Mouse (Mus musculus) neural tube, embryonic 11.5 days (tissue): ENCODE measurements around the gene Slc22a20. TPM values are rescaled to one million over a fixed set of nuclear protein-coding genes. Genes with fewer than 3 reads are reported as not detected.

Experiments
- ATAC-seq: fragments of 200-750 bp; cut with Nextera tagmentation; 2 replicates; pipeline ENCODE4 v1.8.0; 2017; ENCODE audit warnings: moderate number of reproducible peaks, mild to moderate bottlenecking, moderate TSS enrichment, moderate library complexity; ENCODE audit not compliant: insufficient read depth, low FRiP score, low TSS enrichment
- DNase-seq: peaks from one replicate; pipeline ENCODE4 v3.0.0-alpha.2; 2015; ENCODE audit warnings: low spot score
- H3K27ac ChIP-seq: fragments of 300-500 bp; sonication (generic); 2 replicates; pipeline ENCODE4 v1.5.1; 2014; ENCODE audit warnings: low read depth, mild to moderate bottlenecking, low read length
- H3K27me3 ChIP-seq: fragments of 300-500 bp; sonication (generic); 2 replicates; pipeline ENCODE4 v1.6.1; 2014; ENCODE audit warnings: mild to moderate bottlenecking, low read length, mixed read lengths; ENCODE audit not compliant: control insufficient read depth, insufficient read depth
- H3K36me3 ChIP-seq: fragments of 300-500 bp; sonication (generic); 2 replicates; pipeline ENCODE4 v1.6.1; 2014; ENCODE audit warnings: mild to moderate bottlenecking, low read length, moderate library complexity, mixed read lengths; ENCODE audit not compliant: control insufficient read depth, insufficient read depth
- H3K4me1 ChIP-seq: fragments of 300-500 bp; sonication (generic); 2 replicates; pipeline ENCODE4 v1.6.1; 2014; ENCODE audit warnings: low read length, mixed read lengths; ENCODE audit not compliant: control insufficient read depth, insufficient read depth
- H3K4me2 ChIP-seq: fragments of 300-500 bp; sonication (generic); 2 replicates; pipeline ENCODE4 v1.6.1; 2014; ENCODE audit warnings: low read depth, mild to moderate bottlenecking, moderate library complexity
- H3K4me3 ChIP-seq: fragments of 300-500 bp; sonication (generic); 2 replicates; pipeline ENCODE4 v1.5.1; 2014; ENCODE audit warnings: low read depth, low read length
- H3K9ac ChIP-seq: fragments of 300-500 bp; sonication (generic); 2 replicates; pipeline ENCODE4 v1.6.1; 2014; ENCODE audit warnings: mild to moderate bottlenecking, low read length
- H3K9me3 ChIP-seq: fragments of 300-500 bp; sonication (generic); 2 replicates; pipeline ENCODE4 v1.6.1; 2016; ENCODE audit warnings: low read length; ENCODE audit not compliant: control insufficient read depth
- WGBS: fragments of 180-500 bp; shearing (Covaris S2); extraction: QIAGEN DNeasy Blood & Tissue Kit; methylation state at CpG from one replicate; pipeline ENCODE4 v1.1.7; 2014; 5-methylcytosine and 5-hydroxymethylcytosine counted together
- polyA plus RNA-seq: library from polyadenylated mRNA; unstranded; fragments of >200 nt; fragmentation: Nextera tagmentation; extraction: Ambion mirVana; gene quantifications from 2 replicates; pipeline ENCODE4 v1.2.1, GENCODE M21; 2014

The Slc22a20 gene
- polyA plus RNA-seq, 1 experiment from 2014 or later, result not detected

DNA sequence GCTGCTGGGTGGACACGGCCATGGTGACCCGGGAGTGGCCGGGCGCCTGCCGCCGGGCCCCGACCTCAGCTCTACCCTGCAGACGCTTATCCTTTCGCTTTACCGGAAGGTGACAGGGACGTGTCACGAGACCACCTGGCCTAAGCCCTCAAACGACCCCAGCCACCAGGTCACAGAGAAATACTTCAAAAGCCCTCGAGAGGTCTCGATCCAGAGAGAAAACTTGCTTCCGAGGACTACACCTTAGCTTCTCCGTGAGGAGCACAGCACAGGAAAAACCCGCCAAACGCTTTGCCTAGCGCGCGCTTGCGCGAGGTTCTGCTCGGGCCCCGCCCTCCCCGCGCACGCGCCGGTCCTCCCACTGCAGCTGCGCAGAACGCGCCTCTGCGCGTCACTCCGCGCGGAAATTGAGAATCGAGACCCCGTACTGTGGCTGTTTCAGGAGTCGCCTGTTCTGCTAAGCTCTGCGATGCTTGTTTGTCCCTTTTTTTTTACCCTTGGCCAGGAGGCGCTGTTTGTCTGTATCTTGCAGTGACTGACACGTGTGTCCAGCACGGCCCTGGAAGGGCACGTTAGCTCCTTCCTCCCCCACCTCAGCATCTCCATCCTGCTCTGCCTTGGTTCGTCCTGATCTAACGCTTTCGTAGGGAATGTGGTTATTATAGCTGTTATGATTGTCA, 21.9 kb downstream of the Slc22a20 start, which contains the start of gene Pola2:
Gene Pola2 (minus strand): TSS at position 320 of the 680 bp plus-strand sequence.
- ATAC-seq, result peak; percentile 72
- no peaks in the 10 kb centered on the region for H3K27me3 ChIP-seq
- peak within 1 kb of the TSS; percentile 62 for H3K4me3 ChIP-seq
- WGBS, result under 1% methylated on average over 50 of the region's 50 CpGs
- no peaks in the 10 kb centered on the region for H3K36me3 ChIP-seq
- H3K9ac ChIP-seq, result peak within 1 kb of the TSS; percentile 71
- H3K9me3 ChIP-seq, result no peaks in the 10 kb centered on the region
- peak; percentile 91 for DNase-seq
- peak within 1 kb of the TSS; percentile 71 for H3K4me2 ChIP-seq
- H3K27ac ChIP-seq, result 0 out of 2 replicates have a peak within 1 kb of the TSS, but pooled peaks have one; percentile 34
- peaks cover 8% of the 10 kb centered on the region for H3K4me1 ChIP-seq

DNA sequence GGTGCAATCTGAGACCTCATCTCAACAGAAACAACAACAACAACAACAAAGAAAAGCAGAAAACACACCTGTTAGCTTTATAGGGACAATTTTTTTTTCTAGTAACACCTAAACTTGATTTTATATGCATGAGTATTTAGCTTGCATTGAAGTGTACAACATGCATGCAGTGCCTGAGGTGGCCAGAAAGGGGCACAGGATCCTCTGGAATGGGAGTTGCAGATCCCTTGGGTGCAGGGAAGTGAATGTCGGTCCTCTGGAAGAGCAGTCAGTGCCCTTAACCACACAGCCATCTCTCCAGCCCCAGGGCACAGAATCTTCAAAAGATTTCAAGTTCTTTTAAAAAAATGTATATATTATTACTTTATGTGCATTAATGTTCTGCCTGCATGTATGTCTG, 23.3 kb downstream of the Slc22a20 start:
- 27% methylated on average over 1 of the region's 1 CpGs for WGBS
- peak overlapping the region; percentile 62 for H3K4me3 ChIP-seq
- H3K36me3 ChIP-seq, result no peaks in the 10 kb centered on the region
- no peak overlapping the region for H3K9ac ChIP-seq
- H3K27me3 ChIP-seq, result no peaks in the 10 kb centered on the region
- ATAC-seq (no peak), DNase-seq (no peak)
- H3K4me1 ChIP-seq, result peaks cover 8% of the 10 kb centered on the region
- no peaks in the 10 kb centered on the region for H3K9me3 ChIP-seq
- H3K4me2 ChIP-seq, result peak overlapping the region; percentile 71
- no peak overlapping the region for H3K27ac ChIP-seq

DNA sequence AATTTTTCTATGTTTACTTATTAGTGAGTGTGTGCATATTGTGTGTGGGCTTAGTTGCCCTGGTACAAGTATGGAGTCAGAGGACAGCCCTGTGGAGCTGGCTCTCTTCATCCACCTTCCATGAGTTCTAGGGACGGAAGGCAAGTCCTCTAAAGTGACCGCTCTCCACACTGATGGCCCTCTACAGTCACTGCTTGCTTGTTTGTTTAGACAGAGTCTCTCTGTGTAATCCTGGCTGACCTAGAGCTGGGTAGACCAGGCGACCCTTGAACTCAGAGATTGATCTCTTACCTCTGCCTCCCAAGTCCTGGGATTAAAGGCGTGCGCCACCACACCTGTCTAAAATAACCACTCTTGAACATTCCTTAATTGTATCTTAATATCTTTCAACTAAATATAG, 28.6 kb downstream of the Slc22a20 start:
- ATAC-seq (no peak), DNase-seq (no peak)
- Histone ChIP-seq H3K27me3 (no peaks in the 10 kb centered on the region), H3K4me1 (no peaks in the 10 kb centered on the region), H3K4me2 (no peak overlapping the region), H3K27ac (no peak overlapping the region), H3K9me3 (no peaks in the 10 kb centered on the region), H3K4me3 (no peak overlapping the region), H3K9ac (no peak overlapping the region), H3K36me3 (no peaks in the 10 kb centered on the region)
- 95% methylated on average over 5 of the region's 5 CpGs for WGBS

DNA sequence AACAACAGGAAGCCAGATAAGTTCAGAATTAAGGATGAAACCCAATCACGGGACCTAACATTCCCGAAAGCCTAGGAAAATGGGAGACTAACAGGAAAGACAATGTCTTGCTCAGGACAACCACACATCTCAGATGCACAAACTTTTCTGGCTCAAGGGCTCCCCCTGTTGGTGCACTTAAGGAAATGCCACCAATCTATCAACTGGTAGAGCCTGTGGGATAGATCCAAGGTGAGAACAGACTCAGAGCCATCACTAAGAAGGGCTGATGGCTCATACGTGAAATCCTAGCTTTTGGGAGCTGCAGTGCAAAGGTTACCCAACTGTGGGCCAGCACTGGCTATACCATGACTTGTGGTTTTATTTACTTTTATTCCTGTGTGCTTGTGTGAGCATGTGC, 29.3 kb downstream of the Slc22a20 start:
- Histone ChIP-seq H3K36me3 (0 out of 2 replicates have a peak, but pooled peaks cover 3% of the 10 kb centered on the region), H3K9ac (no peak overlapping the region), H3K4me1 (no peaks in the 10 kb centered on the region), H3K27ac (no peak overlapping the region), H3K4me2 (no peak overlapping the region), H3K9me3 (no peaks in the 10 kb centered on the region), H3K4me3 (no peak overlapping the region), H3K27me3 (no peaks in the 10 kb centered on the region)
- no peak for ATAC-seq
- DNase-seq, result peak; percentile 69
- WGBS, result 35% methylated on average over 3 of the region's 3 CpGs

DNA sequence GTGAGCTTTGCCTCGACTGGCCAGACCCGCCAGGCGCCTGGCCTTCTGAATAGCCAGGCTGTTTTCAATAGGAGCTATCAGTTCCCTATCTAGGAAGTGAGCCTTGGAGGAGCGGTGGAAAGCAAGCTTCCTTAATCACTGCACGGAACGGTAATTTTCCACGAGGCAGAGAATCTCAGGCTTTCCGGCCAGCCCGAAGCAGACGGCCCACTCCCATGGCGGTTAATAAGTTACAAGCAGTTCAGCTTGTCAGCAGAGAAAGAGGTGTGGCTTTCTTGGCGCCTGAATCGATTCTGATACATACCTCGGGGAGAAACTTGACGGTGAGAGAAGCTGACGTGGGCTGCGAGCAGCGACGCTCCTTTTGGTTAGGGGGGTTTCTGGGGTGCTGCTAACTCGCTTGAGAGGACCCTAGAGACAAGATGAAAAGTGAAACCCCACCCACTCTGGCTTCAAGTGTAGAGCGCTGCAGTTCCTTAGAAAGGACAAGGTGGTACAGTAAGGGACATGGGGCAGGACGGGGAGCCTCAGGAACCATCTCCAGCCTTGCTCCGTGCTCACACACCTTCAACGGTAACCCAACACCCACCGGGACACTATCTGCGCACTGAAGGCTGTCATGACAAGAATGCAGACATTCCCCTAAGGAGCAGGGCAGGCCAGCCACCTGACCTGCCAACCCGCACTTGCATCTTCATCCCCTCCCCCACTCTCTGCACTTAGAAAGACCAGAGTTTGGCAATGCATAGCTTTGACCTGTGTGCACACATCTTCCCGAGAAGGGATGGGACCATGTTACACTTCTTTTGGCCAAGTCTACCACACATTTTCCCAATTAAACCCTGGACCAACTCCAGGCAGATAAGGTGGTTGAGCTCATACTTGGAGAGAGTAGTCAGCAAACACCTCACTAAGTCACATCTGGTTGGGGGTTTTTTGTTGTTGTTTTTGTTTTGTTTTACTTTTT, 30.0 kb downstream of the Slc22a20 start:
- Histone ChIP-seq H3K4me1 (no peaks in the 10 kb centered on the region), H3K27me3 (no peaks in the 10 kb centered on the region), H3K27ac (no peak overlapping the region), H3K4me2 (no peak overlapping the region), H3K36me3 (0 out of 2 replicates have a peak, but pooled peaks cover 3% of the 10 kb centered on the region), H3K9ac (no peak overlapping the region), H3K4me3 (no peak overlapping the region), H3K9me3 (no peaks in the 10 kb centered on the region)
- ATAC-seq, result no peak
- no peak for DNase-seq
- 86% methylated on average over 28 of the region's 28 CpGs for WGBS

DNA sequence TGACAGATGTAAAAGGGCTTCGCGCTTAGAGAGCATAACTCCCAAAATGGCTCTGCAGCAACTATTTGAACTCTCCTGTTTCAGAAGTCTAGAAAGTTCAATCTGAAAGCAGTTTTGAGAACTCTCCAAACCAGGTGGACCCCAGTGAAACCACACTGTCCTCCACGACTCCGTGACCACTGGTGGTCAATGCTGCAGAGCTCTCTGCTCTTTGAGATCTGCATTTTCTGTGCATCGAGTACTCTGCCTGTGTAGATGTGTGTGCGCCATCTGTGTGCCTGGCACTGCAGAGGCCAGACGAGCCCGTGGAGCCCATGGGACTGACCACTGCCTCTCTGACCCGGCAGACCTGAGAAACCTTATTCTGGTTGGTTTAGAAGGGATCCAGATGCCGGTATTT, 31.0 kb downstream of the Slc22a20 start:
- 93% methylated on average over 10 of the region's 10 CpGs for WGBS
- Histone ChIP-seq H3K4me1 (no peaks in the 10 kb centered on the region), H3K36me3 (0 out of 2 replicates have a peak, but pooled peaks cover 3% of the 10 kb centered on the region), H3K9me3 (no peaks in the 10 kb centered on the region), H3K27me3 (no peaks in the 10 kb centered on the region), H3K4me2 (no peak overlapping the region), H3K4me3 (no peak overlapping the region), H3K9ac (no peak overlapping the region), H3K27ac (no peak overlapping the region)
- ATAC-seq, result no peak
- no peak for DNase-seq

DNA sequence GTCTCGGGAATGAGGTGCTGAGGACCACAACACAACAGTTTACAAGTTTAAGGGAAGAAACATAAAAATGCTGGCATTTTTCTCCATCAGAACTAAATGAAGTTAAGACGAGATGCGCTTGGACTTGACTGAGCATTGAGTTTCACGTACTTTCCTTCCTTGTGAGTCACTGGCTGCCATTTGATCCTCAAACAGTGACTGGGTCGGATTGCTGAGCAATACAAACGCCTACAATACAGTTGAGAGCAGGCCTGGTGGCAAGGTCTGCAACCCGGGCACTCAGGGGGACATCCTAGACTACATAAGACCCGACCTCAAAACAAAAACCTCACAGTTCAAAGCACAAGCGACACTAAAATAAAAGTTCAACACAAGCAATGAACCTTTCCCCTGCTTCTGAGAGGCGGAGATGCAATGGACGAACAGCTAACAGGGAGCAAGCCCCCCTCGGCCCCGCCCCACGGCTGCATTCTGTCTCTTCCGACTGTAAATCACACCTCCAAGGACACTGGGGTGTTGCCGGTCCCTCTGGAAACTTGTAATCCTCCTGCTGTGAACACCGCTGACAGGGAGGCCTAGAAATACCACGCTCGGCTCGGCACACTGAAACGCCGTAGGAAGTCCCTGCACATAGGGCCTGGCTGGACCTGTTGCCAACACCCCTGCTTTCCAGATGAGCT, 31.8 kb downstream of the Slc22a20 start:
- Histone ChIP-seq H3K4me1 (no peaks in the 10 kb centered on the region), H3K36me3 (peaks cover 5% of the 10 kb centered on the region; the same call in 1 of the 2 replicates), H3K9ac (no peak overlapping the region), H3K27ac (no peak overlapping the region), H3K27me3 (no peaks in the 10 kb centered on the region), H3K4me2 (no peak overlapping the region), H3K4me3 (no peak overlapping the region), H3K9me3 (no peaks in the 10 kb centered on the region)
- DNase-seq (no peak), ATAC-seq (no peak)
- 71% methylated on average over 22 of the region's 22 CpGs for WGBS

DNA sequence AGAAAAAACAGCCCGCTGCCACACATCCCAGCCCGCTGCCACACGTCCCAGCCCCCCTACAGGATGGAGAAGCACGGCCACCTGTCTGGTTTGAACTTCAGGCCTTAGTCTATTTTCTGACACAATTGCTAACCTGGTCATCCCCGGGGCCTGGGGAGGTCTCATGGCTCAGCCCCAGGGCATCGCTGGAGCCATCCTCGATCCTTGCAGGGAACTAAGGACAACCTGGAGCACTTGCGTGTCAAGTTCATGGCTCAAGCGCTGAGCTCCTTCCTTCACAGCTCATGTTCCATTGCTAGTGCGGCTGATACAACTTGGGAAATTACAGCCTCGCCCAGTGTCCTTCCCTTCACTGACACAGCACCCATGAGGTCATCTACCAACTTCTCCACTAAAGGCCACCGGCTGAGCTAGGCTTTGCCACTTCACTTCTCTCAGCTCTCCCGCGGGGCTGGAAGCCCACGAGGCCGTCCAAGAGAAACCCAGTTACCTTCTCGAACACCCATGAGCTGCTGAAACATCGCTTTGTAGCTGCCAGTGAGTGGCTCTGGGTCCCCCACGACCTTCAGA, 32.7 kb downstream of the Slc22a20 start:
- no peak overlapping the region for H3K4me3 ChIP-seq
- no peak overlapping the region for H3K4me2 ChIP-seq
- no peak overlapping the region for H3K9ac ChIP-seq
- H3K4me1 ChIP-seq, result no peaks in the 10 kb centered on the region
- no peaks in the 10 kb centered on the region for H3K9me3 ChIP-seq
- no peak overlapping the region for H3K27ac ChIP-seq
- no peaks in the 10 kb centered on the region for H3K27me3 ChIP-seq
- peaks cover 5% of the 10 kb centered on the region for H3K36me3 ChIP-seq
- 91% methylated on average over 19 of the region's 19 CpGs for WGBS
- ATAC-seq, result no peak
- DNase-seq, result no peak
